Mouse (Mus musculus) lung, postnatal 0 days (tissue): Measurements from ENCODE around the gene Sptlc2. TPM values are rescaled to one million over a fixed set of nuclear protein-coding genes. Genes with fewer than 3 reads are reported as not detected.
A peak's percentile ranks its signal among the peaks of the same experiment; 100 is the strongest.

Experiments
- ATAC-seq: fragments of 200-750 bp; cut with Nextera tagmentation; 2 replicates; pipeline ENCODE4 v1.8.0; 2017; ENCODE audit warnings: moderate library complexity
- DNase-seq: peaks from one replicate; pipeline ENCODE4 v3.0.0-alpha.2; 2016; ENCODE audit warnings: low spot score
- H3K27ac ChIP-seq: fragments of 300-500 bp; sonication (generic); 2 replicates; pipeline ENCODE4 v1.5.1; 2014; ENCODE audit warnings: antibody characterized with exemption, mild to moderate bottlenecking, low read length, mixed read lengths
- H3K27me3 ChIP-seq: fragments of 300-500 bp; sonication (generic); replicated peaks from 2 replicates; pipeline ENCODE4 v1.6.1; 2014; ENCODE audit warnings: low read length, mixed read lengths; ENCODE audit not compliant: insufficient read depth
- H3K36me3 ChIP-seq: fragments of 300-500 bp; sonication (generic); 2 replicates; pipeline ENCODE4 v1.6.1; 2014; ENCODE audit warnings: low read length, mixed read lengths; ENCODE audit not compliant: insufficient read depth
- H3K4me1 ChIP-seq: fragments of 300-500 bp; sonication (generic); 2 replicates; pipeline ENCODE4 v1.6.1; 2014; ENCODE audit warnings: antibody characterized with exemption, low read depth, low read length, mixed read lengths; ENCODE audit not compliant: insufficient read depth
- H3K4me2 ChIP-seq: fragments of 300-500 bp; sonication (generic); replicated peaks from 2 replicates; pipeline ENCODE4 v1.6.1; 2014; ENCODE audit warnings: low read depth, mild to moderate bottlenecking, low read length, moderate library complexity, mixed read lengths
- H3K4me3 ChIP-seq: fragments of 300-500 bp; sonication (generic); 2 replicates; pipeline ENCODE4 v1.5.1; 2014; ENCODE audit warnings: low read depth, low read length
- H3K9ac ChIP-seq: fragments of 300-500 bp; sonication (generic); replicated peaks from 2 replicates; pipeline ENCODE4 v1.6.1; 2014; ENCODE audit warnings: low read depth, mild to moderate bottlenecking
- H3K9me3 ChIP-seq: fragments of 300-500 bp; sonication (generic); 2 replicates; pipeline ENCODE4 v1.6.1; 2016; ENCODE audit warnings: low read length, mixed read lengths
- CTCF ChIP-seq: IDR thresholded peaks from 2 replicates; pipeline ENCODE4 v1.5.1; 2016; ENCODE audit warnings: antibody characterized with exemption, mild to moderate bottlenecking
- EP300 ChIP-seq: IDR thresholded peaks from 2 replicates; pipeline ENCODE4 v1.6.1; 2016; ENCODE audit warnings: antibody characterized with exemption, mild to moderate bottlenecking, control low read depth
- WGBS: fragments of 180-500 bp; shearing (Covaris S2); extraction: QIAGEN DNeasy Blood & Tissue Kit; methylation state at CpG from one replicate; pipeline ENCODE4 v1.1.7; 2014; 5-methylcytosine and 5-hydroxymethylcytosine counted together
- polyA plus RNA-seq: library from polyadenylated mRNA; unstranded; fragments of >200 nt; fragmentation: Nextera tagmentation; extraction: Ambion mirVana; gene quantifications from 2 replicates; pipeline ENCODE4 v1.2.1, GENCODE M21; 2015

Gene Sptlc2
- polyA plus RNA-seq, 1 experiment from 2014 or later: 194 TPM

- no peak overlapping the region for H3K4me3 ChIP-seq
Measured at GRCm38 (mm10) chr12:87289100-87289499, 99.1 kb downstream of the Sptlc2 start.

GRCm38 (mm10) chr12:87284726-87285125 lies 103.4 kb downstream of the Sptlc2 start:
- Histone ChIP-seq H3K9ac (no peak overlapping the region), H3K36me3 (no peaks in the 10 kb centered on the region), H3K4me1 (no peaks in the 10 kb centered on the region), H3K4me3 (no peak overlapping the region), H3K4me2 (no peak overlapping the region), H3K27ac (peak overlapping the region; percentile 62), H3K27me3 (no peaks in the 10 kb centered on the region), H3K9me3 (no peaks in the 10 kb centered on the region)
- 56% methylated on average over 5 of the region's 5 CpGs for WGBS
- ATAC-seq (peak; percentile 62), DNase-seq (peak; percentile 77)
- no peak for TF ChIP-seq CTCF
- TF ChIP-seq EP300: no peak

More at GRCm38 (mm10) chr12:87289100-87289499, 99.1 kb downstream of the Sptlc2 start:
- H3K4me1 ChIP-seq: no peaks in the 10 kb centered on the region
- no peak overlapping the region for H3K27ac ChIP-seq
- H3K9ac ChIP-seq: no peak overlapping the region
- ATAC-seq (no peak), DNase-seq (no peak)
- TF ChIP-seq CTCF (no peak), EP300 (no peak)
- no peak overlapping the region for H3K4me2 ChIP-seq
- no peaks in the 10 kb centered on the region for H3K27me3 ChIP-seq
- WGBS: 90% methylated on average over 5 of the region's 5 CpGs
- H3K9me3 ChIP-seq: no peaks in the 10 kb centered on the region
- H3K36me3 ChIP-seq: no peaks in the 10 kb centered on the region

GRCm38 (mm10) chr12:87284268-87284667 lies 103.9 kb downstream of the Sptlc2 start:
- no peak for TF ChIP-seq EP300
- no peak for TF ChIP-seq CTCF
- H3K27ac ChIP-seq: peak overlapping the region; percentile 62; the same call in 1 of the 2 replicates
- H3K9ac ChIP-seq: no peak overlapping the region
- ATAC-seq (no peak), DNase-seq (no peak)
- no peaks in the 10 kb centered on the region for H3K36me3 ChIP-seq
- no peaks in the 10 kb centered on the region for H3K9me3 ChIP-seq
- no peak overlapping the region for H3K4me3 ChIP-seq
- no peaks in the 10 kb centered on the region for H3K27me3 ChIP-seq
- 53% methylated on average over 4 of the region's 4 CpGs for WGBS
- H3K4me1 ChIP-seq: no peaks in the 10 kb centered on the region
- H3K4me2 ChIP-seq: no peak overlapping the region

GRCm38 (mm10) chr12:87283706-87284105 lies 104.4 kb downstream of the Sptlc2 start:
- Histone ChIP-seq H3K9ac (no peak overlapping the region), H3K27ac (peak overlapping the region; percentile 27; the same call in 1 of the 2 replicates), H3K9me3 (no peaks in the 10 kb centered on the region), H3K27me3 (no peaks in the 10 kb centered on the region), H3K36me3 (no peaks in the 10 kb centered on the region), H3K4me1 (no peaks in the 10 kb centered on the region), H3K4me3 (no peak overlapping the region), H3K4me2 (no peak overlapping the region)
- 64% methylated on average over 7 of the region's 7 CpGs for WGBS
- TF ChIP-seq EP300 (no peak), CTCF (no peak)
- ATAC-seq (no peak), DNase-seq (no peak)

- Histone ChIP-seq H3K27ac (0 out of 2 replicates have a peak overlapping the region, but pooled peaks have one; percentile 9), H3K9ac (no peak overlapping the region), H3K4me2 (no peak overlapping the region), H3K9me3 (no peaks in the 10 kb centered on the region), H3K4me1 (no peaks in the 10 kb centered on the region), H3K4me3 (no peak overlapping the region), H3K27me3 (no peaks in the 10 kb centered on the region), H3K36me3 (no peaks in the 10 kb centered on the region)
- DNase-seq (peak; percentile 51), ATAC-seq (peak; percentile 69)
- no peak for TF ChIP-seq CTCF
- 0 out of 2 replicates have a peak, but pooled peaks have one; percentile 8 for TF ChIP-seq EP300
- 70% methylated on average over 4 of the region's 4 CpGs for WGBS
Measured at GRCm38 (mm10) chr12:87282743-87283142, 105.4 kb downstream of the Sptlc2 start.

DNA sequence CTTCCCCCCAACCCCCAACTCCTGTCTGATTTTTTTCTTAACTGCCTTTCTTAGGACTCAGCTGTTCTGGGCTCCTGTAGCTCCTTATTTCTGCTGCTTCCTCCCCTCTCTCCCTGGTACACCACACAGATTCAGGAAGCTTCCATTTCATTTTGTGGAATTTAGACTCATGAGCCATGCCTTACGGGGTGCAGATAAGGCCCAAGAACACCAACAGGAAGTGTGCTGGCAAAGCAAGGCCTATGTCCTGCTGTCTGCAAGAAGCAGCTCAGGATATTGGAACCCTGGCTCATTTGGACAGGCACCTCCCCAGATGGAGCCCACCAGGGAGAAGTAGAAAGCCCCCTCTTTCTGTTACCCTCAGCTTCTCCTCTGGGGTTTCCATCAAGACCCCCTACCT lies 106.4 kb downstream of the Sptlc2 start:
- no peak overlapping the region for H3K4me3 ChIP-seq
- H3K4me2 ChIP-seq: no peak overlapping the region
- no peak overlapping the region for H3K9ac ChIP-seq
- no peaks in the 10 kb centered on the region for H3K4me1 ChIP-seq
- no peak for TF ChIP-seq EP300
- TF ChIP-seq CTCF: no peak
- H3K27me3 ChIP-seq: no peaks in the 10 kb centered on the region
- H3K36me3 ChIP-seq: no peaks in the 10 kb centered on the region
- H3K27ac ChIP-seq: no peak overlapping the region
- ATAC-seq: no peak
- DNase-seq: no peak
- H3K9me3 ChIP-seq: no peaks in the 10 kb centered on the region
- WGBS: 58% methylated on average over 1 of the region's 1 CpGs

DNA sequence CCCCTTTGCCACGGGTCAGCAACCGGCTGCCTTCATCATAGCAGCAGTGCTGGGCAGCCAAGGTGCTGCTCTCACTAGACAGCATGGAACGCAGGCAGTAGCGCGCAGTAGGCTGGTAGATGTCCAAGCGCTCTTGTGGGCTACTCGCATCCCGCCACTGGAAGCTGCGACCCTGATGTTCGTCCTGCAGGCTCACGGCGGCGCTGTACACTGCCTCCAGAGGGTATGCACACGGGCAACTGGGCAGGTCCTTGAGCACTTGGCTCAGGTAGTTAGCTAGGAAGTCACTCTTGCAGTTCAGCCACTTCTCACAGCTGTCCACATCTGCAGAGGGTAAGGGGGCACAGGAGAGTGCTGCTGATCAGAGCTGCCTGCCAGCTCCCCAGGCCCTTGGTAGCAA lies 108.3 kb downstream of the Sptlc2 start:
- Histone ChIP-seq H3K4me3 (no peak overlapping the region), H3K36me3 (peaks cover 6% of the 10 kb centered on the region; the same call in 1 of the 2 replicates), H3K27me3 (no peaks in the 10 kb centered on the region), H3K4me1 (no peaks in the 10 kb centered on the region), H3K9ac (no peak overlapping the region), H3K27ac (no peak overlapping the region), H3K4me2 (no peak overlapping the region), H3K9me3 (no peaks in the 10 kb centered on the region)
- 47% methylated on average over 14 of the region's 14 CpGs for WGBS
- ATAC-seq (peak; percentile 20), DNase-seq (peak; percentile 27)
- TF ChIP-seq CTCF: peak; percentile 71
- TF ChIP-seq EP300: no peak
